Mouse (Mus musculus): ENCODE measurements at regions not wholly inside any gene's neighbourhood (a gene's known extent, or its start where the extent isn't known, plus 50 kb on each side); places are given as distances from the start of the nearest gene placed in this dataset.

DNA sequence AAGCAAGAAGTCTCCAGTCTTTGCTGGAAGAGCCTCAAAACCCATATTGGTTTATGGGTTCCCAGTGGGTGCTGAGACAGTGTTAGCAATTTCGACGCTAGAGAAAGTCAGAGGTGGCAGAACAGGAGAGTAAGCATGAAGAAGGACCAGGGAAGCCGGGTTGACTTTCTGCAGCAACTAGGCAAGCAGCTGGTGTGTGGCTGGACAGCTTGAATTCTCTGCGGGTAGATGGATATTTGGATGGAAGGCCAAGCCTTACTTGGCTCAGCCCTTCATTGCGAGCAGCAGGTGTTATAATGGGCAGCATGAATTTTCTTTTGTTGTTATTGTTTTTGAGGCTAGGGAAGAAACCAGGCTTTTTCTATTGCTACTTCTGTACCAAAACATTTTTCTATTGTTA, 362.7 kb upstream of the Satb1 start:
- no peak for DNase-seq (ENCODE audit: low spot score)

- no peak for DNase-seq (ENCODE audit: low spot score)
Measured at GRCm38 (mm10) chr17:52191064-52191682, 358.1 kb upstream of the Satb1 start.

GRCm38 (mm10) chr17:52182706-52183105, 349.6 kb upstream of the Satb1 start:
- DNase-seq (ENCODE audit: low spot score), result peak; percentile 17

- no peak for DNase-seq (ENCODE audit: low spot score)
Measured at GRCm38 (mm10) chr17:52177996-52178395, 344.9 kb upstream of the Satb1 start.

DNA sequence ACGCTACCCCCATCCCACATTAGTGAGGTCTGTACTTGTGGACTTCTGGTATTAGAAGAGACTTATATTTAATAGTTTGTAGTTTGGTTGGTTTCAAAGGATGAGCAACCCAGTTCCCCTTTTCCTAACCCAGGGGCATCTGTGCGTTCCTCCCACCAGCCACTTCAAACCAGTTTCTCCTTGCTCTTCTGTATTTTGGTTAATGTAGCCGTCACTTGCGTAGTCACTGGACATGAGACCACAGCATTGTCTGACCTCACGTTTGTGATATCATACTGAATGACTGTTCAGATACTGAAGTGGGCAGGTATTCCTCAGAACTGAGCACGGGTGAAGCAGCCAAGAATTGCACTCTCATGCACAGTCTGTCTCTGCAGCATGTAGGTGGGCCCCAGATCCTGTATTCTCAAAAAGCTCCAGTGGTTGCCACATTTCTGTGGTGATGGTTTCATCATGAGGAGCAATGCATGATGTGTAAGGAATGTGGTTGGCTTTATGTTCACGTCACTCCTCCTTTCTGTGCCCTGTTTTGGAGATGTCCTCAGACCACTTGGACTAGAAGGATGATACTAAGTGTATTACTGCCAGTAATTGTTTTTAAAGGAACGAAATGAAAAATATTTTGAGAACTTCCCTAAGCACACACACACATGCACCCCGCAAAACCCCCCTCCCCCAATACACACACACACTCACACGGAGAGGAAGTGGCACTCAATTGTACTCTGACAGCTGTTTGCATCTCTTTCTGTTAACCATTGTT, 335.2 kb upstream of the Satb1 start:
- DNase-seq (ENCODE audit: low spot score), result no peak

DNA sequence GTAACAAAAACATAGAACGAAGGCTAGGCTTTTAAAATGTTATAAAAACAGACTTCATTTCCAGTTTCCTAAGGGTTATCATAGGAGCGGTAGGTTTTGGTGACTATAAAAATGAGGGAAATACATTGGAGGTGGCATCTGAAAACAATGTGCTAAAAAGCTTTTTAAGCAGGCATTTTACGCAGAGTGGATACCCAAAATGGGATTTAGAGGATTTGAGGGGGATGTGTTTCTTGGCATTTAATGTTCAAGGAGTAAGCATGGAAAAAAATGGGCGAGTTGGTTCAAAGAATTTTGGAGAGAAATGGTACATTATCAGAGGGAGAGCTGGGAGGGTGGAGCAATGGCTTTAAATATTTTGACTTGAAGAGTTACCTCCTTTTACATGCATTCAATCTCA, 334.6 kb upstream of the Satb1 start:
- no peak for DNase-seq (ENCODE audit: low spot score)

DNA sequence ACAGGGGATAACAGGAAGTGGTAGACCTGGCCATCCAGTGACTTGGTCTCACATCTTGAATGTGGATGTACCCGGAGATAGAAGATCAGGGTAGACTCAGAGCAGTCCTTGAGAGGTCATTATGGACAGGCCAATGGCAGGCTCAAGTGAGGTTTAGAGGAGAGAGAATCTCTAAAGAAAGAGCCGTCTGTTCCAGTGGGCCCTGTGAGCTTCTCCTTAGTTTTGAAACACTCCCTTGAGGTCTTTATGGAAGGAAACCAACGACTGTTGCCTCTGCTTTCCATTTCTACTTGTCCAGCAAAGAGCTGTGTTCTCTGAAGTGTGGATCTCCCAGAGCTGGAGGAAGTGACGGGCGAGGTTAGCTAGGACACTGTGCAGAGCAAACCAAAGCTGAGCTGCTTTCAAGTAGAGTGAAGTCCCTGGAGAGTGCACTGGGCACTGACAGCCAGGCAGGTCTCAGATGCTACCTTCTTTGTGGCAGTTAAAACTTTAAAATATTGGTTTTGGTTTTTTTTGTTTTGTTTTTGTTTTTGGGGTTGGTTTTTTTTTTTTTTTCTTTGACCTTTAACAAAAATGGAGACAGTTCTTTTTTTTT, 332.9 kb upstream of the Satb1 start:
- no peak for DNase-seq (ENCODE audit: low spot score)

DNA sequence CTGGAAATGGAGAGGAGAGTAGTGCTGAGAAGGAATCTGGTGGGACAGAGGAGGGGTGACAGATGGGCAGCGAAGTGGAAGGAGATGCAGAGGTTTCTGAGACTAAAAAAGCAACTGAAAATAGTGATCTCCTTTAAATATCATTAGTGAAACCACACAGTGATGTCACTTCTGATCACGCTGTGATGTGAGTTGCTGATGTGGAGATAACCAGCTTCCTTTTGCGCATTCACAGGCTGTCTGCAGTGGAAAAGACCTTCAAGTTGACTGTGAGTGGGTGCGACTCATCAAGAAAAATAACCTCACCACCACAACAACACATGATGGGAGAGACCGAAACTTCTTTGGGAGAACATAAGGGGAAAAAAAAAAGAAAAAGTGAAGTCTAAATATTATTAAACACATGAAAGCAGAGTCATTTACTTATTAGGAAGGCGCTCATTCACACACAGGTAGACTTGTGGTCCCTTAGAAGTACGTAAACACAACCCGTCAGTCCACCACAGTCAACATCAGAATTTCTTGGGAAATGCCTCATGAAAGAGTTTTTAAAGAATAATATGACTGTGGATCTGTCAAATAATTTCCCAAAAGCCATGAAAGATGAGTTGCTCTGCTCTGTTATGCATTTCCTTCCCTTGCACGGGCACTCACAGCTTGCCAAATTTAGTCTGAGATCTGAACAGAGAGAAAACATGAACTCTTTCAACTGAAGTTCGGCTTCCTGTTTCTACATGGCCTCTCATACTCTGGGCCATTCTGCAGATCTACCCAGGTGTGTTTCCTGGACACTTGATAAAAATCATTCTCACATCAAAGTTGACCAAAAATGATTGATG, 329.7 kb upstream of the Satb1 start:
- no peak for DNase-seq (ENCODE audit: low spot score)

DNA sequence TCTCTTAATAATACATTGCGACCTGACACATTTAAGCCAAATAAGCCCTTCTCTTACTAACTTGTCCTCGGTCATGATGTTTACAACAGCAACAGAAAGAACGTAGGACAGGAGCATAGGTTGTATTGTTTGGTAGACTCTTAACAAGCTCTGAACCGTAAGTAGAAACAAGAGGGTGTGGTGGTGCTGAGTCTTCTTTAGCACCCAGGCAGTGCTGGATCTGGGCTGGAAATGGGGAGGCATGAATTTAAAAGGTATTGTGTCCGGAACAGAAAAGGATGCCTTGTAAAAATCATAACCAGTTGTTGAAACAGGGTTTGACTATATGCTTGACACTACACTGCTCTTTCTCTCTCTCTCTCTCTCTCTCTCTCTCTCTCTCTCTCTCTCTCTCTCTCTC, 317.4 kb upstream of the Satb1 start:
- DNase-seq (ENCODE audit: low spot score), result no peak

DNA sequence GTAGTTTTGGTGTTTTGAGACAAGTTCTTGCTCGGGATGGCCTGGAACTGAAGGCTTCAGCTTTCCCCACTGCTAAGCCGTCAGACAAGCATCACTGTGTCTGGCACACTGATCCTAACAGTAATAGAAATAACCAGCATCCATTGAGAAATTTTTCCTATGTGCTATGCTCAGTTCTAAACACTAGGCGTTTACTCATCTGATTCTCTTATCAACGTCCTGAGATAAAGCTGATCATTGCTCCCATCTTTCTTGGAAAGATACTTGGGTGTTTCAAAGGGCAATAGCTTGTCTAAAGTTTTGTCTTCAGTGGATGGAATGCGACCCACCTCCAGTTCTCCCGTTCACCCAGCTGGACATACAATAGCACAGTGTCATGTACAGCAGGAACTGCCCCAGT, 316.7 kb upstream of the Satb1 start:
- no peak for DNase-seq (ENCODE audit: low spot score)

DNA sequence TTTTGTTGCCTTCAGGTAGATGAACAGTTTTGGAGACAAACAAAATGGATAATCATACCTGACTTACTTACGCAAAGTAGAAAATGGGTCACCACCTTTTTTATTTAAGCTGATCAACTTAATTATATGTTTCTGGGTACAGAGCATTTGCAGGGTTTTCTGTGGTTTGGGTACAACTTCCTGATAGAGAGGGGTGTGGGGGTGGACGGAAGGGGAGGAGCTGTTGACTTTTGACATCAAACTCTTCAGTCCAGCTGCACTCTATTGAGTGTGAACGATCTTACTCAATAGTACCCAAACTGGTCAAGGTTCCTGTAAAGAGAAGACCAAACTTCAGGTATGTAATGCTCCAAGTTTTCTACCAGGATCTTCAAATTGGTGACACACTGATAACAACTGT, 316.0 kb upstream of the Satb1 start:
- no peak for DNase-seq (ENCODE audit: low spot score)

- no peak for DNase-seq (ENCODE audit: low spot score)
Measured at GRCm38 (mm10) chr17:52103891-52104290, 270.8 kb upstream of the Satb1 start.

GRCm38 (mm10) chr17:52085834-52086233, 252.7 kb upstream of the Satb1 start:
- no peak for DNase-seq (ENCODE audit: low spot score)

DNA sequence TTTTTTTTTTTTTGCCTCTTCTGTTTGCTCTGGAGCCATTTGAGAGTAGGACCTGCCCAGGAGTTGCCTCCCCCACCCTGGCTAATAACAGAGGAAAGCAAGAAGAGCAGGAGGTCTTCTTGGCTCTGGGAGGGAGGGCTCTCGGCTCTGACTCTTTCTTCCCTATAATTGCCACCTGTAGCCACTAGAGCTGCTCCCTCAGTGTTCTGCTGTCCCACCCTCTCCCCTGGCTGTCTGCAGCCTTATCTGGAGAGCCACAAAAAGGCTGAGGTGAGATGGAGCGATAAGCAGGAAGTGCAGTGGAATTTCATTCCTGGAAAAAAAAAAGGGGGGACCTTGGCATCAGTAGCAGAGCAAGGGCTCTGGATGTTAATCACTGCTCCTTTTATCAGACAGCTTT, 251.4 kb upstream of the Satb1 start:
- DNase-seq (ENCODE audit: low spot score), result no peak

GRCm38 (mm10) chr17:52079316-52079715, 246.2 kb upstream of the Satb1 start:
- no peak for DNase-seq (ENCODE audit: low spot score)

DNA sequence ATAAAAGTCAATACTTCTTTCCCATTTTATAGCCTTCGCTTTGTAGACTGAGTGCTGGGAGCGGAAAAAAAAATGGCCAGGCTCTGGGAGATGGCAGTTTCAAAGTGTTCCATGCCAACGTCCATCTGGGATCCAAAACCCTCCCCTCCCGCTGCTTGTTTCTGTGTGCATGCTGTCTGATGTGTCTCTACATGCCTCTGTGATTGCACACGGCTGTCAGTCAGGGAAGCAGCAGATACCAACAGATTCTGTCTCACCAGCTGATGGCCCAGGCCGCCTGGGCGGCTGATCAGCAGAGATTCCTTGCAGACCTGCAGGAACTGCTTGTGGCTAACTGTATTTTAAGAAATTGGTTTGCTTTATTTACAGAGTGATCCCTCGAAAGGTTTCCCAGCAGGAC, 245.4 kb upstream of the Satb1 start:
- no peak for DNase-seq (ENCODE audit: low spot score)

DNA sequence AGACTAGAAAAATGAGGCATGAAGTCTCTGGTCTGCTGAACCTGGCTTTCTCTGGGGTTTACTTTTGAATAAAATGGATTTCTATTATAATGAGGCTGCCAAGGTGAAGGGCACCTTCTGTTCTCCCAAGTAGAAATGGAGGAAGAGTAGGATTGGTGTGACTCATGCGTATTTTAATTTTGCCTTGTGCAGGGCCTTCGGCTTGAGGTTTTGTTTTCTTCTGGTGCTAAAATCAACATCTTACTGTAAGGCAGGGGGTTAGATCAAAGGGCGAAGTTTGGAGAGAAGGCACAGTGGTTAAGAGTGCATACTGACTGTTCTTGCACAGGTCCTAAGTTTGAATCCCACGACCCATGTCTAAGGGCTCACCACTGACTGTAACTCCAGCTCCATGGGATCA, 244.9 kb upstream of the Satb1 start:
- no peak for DNase-seq (ENCODE audit: low spot score)

GRCm38 (mm10) chr17:52076746-52077145, 243.7 kb upstream of the Satb1 start:
- DNase-seq (ENCODE audit: low spot score), result no peak

DNA sequence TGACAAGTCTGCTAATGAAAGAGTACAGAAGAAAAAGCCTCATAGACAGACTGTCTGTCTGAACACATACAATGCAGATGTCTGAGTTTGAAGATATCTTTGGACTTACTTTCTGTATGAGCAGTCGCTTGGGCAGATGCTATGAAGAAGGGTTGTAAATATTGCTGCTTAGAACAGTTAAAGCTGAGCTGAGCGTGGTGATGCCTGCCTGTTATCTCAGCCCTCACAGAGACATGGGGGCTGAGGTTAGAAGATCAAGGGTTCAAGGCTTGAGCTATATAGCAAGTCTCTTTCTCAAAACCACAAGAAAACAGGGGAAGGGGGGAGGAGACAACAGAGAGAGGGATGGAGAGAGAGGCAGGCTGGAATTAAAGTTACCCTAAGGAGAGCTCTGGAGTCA, 234.6 kb upstream of the Satb1 start:
- DNase-seq (ENCODE audit: low spot score), result no peak

DNA sequence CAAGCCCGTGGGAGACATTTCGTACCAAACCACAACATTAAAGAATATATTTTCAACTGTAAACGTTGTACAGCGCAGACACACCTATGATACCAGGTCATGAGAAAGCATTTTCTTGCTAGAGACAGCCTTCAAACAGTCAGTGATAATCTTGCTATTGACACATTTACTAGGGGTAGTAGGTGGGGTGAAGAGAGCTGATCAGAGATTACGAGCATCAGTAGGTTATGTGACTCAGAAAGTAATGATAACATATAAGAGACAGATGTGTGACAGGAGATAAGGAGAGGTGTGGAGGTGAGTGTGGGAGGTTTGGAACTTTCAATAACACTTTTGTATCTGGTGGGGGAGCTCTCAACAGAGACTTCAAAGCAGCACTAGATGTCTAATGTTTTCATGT, 231.5 kb upstream of the Satb1 start:
- DNase-seq (ENCODE audit: low spot score), result no peak

DNA sequence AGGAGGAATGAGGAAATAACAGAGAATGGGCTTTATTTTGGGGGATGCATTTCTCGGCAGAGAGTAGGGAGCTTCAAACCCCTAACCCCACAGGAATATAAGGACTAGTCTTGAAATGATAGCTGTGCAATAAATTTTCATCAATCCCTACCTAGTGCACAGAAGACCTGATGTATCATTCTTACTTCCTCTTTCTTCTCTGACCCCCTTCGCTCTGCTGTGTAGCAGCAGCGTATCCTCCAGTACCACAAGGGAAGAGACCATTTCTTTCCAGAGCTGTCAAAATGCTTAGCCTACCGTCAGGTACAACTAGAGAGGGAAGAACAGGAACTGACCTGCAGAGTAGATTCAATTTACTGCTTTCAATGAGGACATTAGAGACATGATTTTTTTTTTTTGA, 230.0 kb upstream of the Satb1 start:
- DNase-seq (ENCODE audit: low spot score), result no peak

DNA sequence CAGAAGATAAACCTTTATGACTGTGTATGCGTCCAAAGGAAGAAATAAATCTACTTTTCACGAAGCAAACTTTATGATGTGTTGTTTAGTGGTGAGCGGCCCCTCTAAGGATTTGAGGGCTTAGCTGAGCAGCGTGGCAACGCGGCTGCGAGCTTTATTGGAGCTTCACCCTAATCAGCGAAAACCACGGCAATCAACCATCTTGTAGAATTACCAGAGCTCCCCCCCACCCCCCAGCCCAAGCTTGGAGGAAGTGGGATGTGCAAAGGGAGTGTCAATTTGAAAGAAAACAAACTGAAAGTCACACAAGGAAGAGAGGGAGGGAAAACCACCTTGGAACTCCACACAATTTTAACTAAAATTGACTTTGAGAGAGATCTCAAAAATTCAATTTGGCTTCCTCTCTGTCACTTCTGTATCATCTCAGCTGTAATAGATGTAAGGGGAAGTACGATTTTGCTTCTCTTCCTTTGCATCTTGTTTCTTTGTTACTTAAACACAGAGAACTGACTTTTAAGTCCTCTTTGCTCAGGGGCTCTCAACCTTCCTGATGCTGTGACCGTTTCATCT, 229.1 kb upstream of the Satb1 start:
- no peak for DNase-seq (ENCODE audit: low spot score)
